Mouse (Mus musculus): ENCODE results near the gene Kif4.

- TF ChIP-seq USF1 (IDR thresholded peaks at IDR 0.05; ENCODE audit: low read depth, low read length) (no peak), POLR2A (IDR thresholded peaks at IDR 0.05; ENCODE audit: low read depth, low read length) (no peak), POLR2AphosphoS2 (IDR thresholded peaks at IDR 0.05; ENCODE audit: low read depth, low read length) (no peak)
Observed at GRCm38 (mm10) chrX:100767885-100768626, 142.5 kb downstream of the Kif4 start.

Data from CH12.LX (cell line).